Mouse (Mus musculus): Measurements from ENCODE around the gene Smpd1. TPM values are rescaled to one million over a fixed set of nuclear protein-coding genes. Genes with fewer than 3 reads are reported as not detected.

Smpd1 gene
- 10 to 100 TPM; 47.6 to 60.6 (median 56.7) TPM for total RNA-seq (2022)

GRCm38 (mm10) chr7:105554212-105554942 is at the start of gene Smpd1:
Gene Smpd1 (plus strand): TSS chr7:105554360.
- peak; percentile 87 to 92 for DNase-seq (ENCODE audit: low spot score in 2 of 2)

GRCm38 (mm10) chr7:105507257-105507656 is 46.9 kb upstream of the Smpd1 start:
- no peak for DNase-seq (ENCODE audit: low spot score in 2 of 2)

- DNase-seq (ENCODE audit: low spot score in 2 of 2) = no peak
Observed at GRCm38 (mm10) chr7:105510143-105510542, 44.0 kb upstream of the Smpd1 start.

GRCm38 (mm10) chr7:105513845-105514291 is 40.3 kb upstream of the Smpd1 start:
- no peak for DNase-seq (ENCODE audit: low spot score in 2 of 2)

- DNase-seq (ENCODE audit: low spot score in 2 of 2) = no peak
Observed at GRCm38 (mm10) chr7:105514561-105514960, 39.6 kb upstream of the Smpd1 start.

GRCm38 (mm10) chr7:105515178-105515577 is 39.0 kb upstream of the Smpd1 start:
- DNase-seq (ENCODE audit: low spot score in 2 of 2) = peak; percentile 18 to 22

GRCm38 (mm10) chr7:105516669-105517360 is 37.3 kb upstream of the Smpd1 start:
- no peak for DNase-seq (ENCODE audit: low spot score in 2 of 2)

- no peak for DNase-seq (ENCODE audit: low spot score in 2 of 2)
Observed at GRCm38 (mm10) chr7:105519336-105519735, 34.8 kb upstream of the Smpd1 start.

GRCm38 (mm10) chr7:105519771-105520170 is 34.4 kb upstream of the Smpd1 start:
- no peak for DNase-seq (ENCODE audit: low spot score in 2 of 2)

GRCm38 (mm10) chr7:105520201-105520600 is 34.0 kb upstream of the Smpd1 start:
- no peak for DNase-seq (ENCODE audit: low spot score in 2 of 2)

GRCm38 (mm10) chr7:105524222-105524621 is 29.9 kb upstream of the Smpd1 start:
- no peak for DNase-seq (ENCODE audit: low spot score in 2 of 2)

GRCm38 (mm10) chr7:105527306-105527937 is 26.7 kb upstream of the Smpd1 start:
- DNase-seq (ENCODE audit: low spot score in 2 of 2) = no peak

- no peak for DNase-seq (ENCODE audit: low spot score in 2 of 2)
Observed at GRCm38 (mm10) chr7:105528094-105528493, 26.1 kb upstream of the Smpd1 start.

GRCm38 (mm10) chr7:105534162-105534561 is 20.0 kb upstream of the Smpd1 start:
- DNase-seq (ENCODE audit: low spot score in 2 of 2) = no peak

- no peak for DNase-seq (ENCODE audit: low spot score in 2 of 2)
Observed at GRCm38 (mm10) chr7:105545986-105546385, 8.2 kb upstream of the Smpd1 start.

- DNase-seq (ENCODE audit: low spot score in 2 of 2) = no peak
Observed at GRCm38 (mm10) chr7:105547970-105548369, 6.2 kb upstream of the Smpd1 start.

GRCm38 (mm10) chr7:105549035-105549434 is 5.1 kb upstream of the Smpd1 start:
- DNase-seq (ENCODE audit: low spot score in 2 of 2) = no peak

- no peak for DNase-seq (ENCODE audit: low spot score in 2 of 2)
Observed at GRCm38 (mm10) chr7:105553456-105554211, 526 bp upstream of the Smpd1 start.

- no peak for DNase-seq (ENCODE audit: low spot score in 2 of 2)
Observed at GRCm38 (mm10) chr7:105555571-105555970, 1.4 kb downstream of the Smpd1 start.

GRCm38 (mm10) chr7:105556406-105556805 is 2.2 kb downstream of the Smpd1 start:
- no peak for DNase-seq (ENCODE audit: low spot score in 2 of 2)

GRCm38 (mm10) chr7:105557671-105558070 is 3.5 kb downstream of the Smpd1 start:
- DNase-seq (ENCODE audit: low spot score in 2 of 2) = no peak

- no peak for DNase-seq (ENCODE audit: low spot score in 2 of 2)
Observed at GRCm38 (mm10) chr7:105559016-105559415, 4.9 kb downstream of the Smpd1 start.
